Mouse (Mus musculus) induced T-regulatory cell, adult 2 months (primary cell): ENCODE results near the gene Caln1.
"Not testable (repeated sequence)": the region's sequence is repeated elsewhere in the genome, so short reads cannot be mapped to it uniquely, and the experiment has no call there.

Experiments used
- DNase-seq: peaks from one replicate; pipeline ENCODE4 v3.0.0-alpha.2; 2012; ENCODE audit warnings: low read depth

Caln1 gene

DNA sequence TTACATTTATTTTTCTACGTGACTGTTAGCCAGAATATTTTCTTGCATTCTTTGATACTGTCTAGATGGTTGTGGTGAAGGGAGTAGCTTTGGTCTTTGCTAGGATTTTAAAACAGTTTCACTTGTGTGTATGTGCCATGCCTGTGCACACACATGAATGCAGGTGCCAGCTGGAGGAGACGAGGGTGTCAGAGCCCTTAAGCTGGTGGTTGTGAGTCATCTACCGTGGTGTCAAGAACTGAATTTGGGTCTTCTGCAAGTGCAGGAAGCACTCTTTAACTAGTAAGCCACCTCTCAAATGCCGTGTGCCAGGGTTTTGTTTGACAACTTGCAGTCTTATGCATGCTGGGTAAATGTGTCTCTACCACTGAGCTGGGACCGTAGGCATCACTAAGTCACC lies 178.2 kb downstream of the Caln1 start:
- no peak for DNase-seq

DNA sequence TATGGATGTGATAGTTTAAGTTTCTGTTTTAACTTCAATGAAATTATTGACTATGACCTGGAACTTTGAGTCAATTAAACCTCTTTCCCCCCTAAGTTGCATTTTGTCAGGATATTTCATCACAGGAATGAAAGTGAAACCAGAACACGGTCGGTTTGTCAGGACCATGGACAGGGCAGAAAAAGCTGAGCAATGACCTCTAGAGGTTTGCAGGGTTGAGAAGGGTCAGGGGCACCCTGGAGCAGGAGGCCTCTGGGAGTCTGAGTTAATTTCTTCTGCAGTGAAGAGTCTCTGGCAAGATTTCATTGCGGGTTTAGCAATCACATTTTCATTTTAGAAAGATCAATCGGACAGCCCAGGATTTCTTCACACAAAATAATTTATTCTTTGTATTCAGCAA lies 184.7 kb downstream of the Caln1 start:
- no peak for DNase-seq

DNA sequence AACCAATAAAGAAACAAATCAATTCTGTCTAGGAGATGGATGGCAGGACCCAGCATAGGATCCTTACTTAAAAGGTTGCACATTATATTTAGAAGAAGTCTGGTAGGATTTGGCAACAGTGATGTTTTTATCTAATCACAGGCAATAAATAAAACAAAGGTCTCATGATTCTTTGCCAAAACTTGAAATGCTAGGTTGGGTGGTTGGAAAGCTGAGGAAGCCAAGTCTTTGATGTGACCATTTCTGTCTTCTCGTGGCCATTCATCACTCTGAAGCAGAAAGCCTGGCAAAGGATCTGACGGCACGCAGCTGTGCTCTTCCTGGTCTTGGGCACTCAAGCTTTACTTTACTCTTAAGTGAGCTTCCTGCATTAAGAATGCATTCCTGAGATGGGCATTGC lies 193.9 kb downstream of the Caln1 start:
- no peak for DNase-seq

DNA sequence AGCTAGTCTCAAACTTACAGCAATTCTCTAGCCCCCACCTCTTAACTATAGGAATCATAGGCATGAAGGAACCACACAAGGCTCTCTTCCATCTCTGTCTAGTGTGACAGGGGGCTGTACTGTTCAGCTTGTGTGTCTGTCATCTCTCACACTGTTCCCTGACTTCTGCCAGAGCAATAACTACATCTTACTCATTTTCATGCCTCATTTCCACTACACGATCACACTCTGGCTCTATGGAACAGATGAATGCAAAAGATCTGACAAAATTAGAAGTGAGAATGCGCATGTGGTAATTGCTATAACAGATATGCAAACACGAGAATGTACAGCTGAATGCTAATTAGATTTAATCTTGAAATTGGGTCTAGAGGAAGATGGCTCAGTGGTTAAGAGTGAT lies 196.7 kb downstream of the Caln1 start:
- no peak for DNase-seq

DNA sequence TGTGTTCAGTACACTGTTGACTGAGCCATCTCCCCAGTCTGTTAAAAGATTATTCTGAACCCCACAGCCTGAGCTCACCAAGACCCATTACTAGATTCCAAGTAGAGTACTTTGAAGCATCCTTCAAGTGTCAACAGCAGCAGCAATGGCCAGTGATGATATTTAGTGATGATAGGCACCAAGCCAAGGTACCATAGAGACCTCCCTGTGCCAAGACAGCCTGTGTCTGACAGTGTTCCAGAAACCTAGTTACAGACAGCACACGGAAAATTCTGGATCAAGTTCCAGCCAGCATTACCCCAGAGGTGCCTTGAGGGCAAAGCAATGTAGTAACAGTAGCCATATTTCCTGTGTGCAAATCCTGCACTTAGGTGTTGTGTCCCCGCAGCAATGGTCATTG lies 208.3 kb downstream of the Caln1 start:
- no peak for DNase-seq

DNA sequence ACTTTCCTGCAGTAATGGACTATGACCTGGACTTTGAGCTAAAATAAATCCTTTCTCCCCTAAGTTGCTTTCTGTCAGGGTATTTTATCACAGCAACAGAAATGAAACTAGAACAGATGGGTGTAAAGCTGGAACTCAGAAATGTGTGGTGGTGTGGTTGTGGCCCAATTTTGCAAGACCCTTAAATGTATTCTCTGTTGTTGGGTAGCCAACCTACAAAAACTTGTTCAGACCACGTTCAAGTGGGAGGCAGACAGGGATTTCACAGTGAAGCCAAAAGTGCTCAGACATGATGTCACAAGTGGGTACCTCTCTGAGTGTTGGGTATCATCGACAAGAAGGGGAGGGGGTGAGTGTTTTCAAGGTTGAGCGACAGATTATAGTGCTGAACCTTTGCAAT lies 214.8 kb downstream of the Caln1 start:
- DNase-seq, result no peak

DNA sequence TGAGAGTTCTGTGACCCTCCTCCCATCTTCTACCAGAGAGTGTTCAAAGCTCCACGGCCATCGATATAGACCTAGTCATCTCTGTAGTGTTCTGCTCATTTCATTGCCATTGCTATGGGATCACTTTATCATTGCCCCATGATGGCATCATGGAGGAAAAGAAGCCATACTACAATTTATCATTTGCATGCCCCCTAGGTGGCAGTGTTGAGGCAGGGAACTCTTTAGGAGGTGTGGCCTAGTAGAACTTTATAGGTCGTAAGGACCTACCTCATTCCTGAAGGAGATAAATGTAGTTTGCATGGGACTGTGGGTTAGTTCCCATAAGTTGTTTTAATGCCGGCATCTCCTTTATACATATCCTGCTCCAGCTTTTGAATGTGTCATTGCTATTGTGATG lies 217.0 kb downstream of the Caln1 start:
- no peak for DNase-seq

DNA sequence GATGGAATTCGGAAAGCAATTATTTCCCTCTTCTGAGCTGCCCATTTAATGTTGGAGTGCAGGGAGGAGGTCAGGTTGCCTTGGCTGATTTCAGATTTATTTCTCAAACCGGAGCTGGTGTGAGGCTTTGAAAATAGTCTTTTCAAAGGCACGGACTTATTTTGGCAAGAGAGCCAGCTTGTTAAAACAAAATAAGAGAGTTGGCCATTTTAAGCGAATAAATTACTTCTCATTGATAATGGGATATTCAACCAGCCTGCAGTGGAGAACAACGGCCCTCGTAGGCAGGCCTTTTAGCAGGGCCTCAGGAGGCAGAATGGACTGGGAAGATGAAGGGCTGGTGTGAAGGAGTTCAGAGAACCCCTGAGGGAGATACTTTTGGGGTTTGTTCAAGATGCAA lies 227.3 kb downstream of the Caln1 start:
- no peak for DNase-seq

DNA sequence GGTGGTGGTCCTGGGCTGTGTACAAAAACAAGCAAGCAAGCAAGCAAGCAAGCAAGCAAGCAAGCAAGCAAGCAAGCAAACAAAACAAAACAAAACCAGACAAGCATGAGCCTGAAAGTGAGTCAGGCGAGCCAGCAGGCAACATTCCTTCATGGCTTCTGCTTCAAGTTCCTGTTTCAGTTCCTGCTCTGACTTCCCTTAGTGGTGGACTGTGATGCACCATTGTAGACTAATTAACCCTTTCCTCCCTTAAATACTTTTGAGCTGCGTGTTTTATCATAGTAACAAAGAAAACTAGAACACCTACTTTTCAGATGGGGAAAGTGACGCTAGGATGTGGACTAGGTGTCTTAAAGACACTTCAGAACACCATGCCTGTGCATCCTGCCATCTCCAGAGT lies 244.4 kb downstream of the Caln1 start:
- no peak for DNase-seq

DNA sequence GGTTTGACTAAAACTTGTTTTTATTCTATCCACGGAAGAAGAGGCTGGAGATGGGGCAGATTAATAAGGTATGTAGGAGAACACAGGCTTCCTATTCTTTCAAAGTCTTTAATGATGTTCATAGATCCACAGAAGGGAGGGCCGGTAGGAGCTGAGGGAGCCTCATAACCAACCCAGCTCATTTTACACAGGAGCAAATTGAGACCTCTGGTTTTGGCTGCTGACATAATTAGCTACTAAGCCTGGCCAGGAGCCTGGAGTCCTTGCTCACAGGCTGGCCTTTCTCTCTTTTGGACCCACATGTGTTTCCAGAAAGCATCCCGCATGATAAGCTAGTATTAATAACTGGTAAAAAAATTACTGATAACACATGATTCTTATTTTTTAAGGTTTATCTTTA lies 245.0 kb downstream of the Caln1 start:
- DNase-seq, result no peak

DNA sequence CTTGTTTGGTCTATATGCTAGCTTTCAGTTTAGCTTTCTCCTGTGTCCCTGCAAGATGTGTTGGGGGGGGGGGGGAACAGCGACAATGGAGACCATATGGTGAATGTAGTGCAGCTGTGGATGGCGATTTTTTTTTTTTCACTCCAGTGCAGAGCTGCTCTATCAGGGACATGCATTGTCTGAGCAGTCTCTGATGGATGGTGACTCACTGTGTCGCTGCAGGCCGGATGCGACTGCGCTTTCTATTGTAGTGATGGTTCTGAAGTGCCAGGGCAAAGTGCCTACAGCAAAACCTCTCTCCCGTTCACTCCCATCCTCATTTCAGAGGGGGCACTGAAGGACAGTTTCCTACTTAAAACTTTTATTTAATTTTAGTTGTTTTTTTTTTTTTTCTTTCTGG lies 250.8 kb downstream of the Caln1 start:
- DNase-seq, result no peak

DNA sequence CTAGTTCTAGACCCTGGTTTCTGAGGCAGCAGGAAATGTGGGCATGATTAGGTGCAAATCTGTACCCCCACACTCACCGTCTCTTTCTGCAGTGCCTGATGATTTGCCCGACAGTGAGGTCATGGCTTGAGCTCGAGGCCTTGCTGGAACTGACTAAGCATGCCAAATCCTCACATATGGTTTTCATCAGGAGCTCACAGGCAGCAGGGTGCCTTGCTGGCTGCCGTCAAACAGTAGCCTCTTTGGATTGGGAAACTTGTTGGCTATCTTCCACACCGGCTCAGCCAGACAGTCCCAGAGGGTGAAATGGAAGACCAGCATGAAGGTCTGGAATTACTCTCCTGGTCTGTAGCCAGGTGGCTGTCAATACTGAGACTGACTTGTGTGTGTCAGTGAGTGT lies 254.0 kb downstream of the Caln1 start:
- DNase-seq, result no peak

DNA sequence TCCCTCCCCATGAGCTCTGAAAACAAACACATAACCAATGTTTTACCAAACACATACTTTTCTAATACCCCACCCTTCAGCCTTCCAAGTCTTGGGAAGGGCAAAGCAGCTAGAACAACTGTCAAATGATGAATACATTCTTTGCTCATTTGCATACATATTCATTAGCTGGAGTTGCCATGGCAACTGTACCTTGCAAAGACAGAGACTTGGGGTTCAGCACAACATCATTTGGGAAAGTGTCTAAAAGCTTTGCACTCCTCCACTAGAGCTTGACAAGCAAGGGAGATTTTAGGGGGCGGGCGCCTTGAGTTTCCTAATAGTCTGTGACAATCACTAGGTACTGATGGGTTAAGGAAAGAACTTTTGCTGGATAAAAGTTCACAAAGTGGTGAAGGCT lies 258.5 kb downstream of the Caln1 start:
- DNase-seq, result no peak

DNA sequence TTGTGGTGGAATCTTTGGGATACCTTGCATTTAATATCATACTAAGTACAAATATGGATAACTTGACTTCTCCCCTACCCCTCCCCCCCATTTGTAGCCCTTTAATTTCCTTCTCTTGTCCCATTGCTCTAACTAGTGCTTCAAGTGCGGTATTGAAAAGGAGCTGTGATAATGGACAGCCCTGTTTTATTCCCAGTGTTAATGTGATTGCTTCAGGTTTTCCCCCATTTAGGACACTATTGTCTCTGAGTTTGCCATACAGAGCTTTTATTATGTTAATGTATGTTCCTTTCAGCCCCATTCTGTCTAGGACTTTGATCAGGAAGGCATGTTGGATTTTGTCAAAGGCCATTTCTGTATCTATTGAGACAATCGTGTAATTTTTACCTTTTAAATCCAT lies 266.1 kb downstream of the Caln1 start:
- DNase-seq, result no peak

DNA sequence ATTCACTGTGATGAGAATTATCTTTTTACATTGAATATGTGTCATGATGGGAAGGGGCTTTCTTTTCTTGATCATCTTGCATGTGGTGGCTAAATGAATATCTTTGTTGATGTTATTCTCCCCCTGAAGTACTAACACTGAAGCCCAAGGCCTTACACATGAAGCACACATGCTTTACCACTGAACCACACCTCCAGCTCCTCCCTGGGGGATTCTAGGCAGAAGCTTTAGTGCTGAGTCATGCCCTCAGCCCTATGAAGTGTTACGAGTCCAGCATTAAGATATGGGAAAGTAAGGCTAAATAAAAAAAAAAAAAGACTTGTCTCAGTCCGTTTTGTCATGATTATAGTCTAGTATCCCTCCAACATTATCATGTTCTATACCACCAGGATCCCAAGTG lies 272.6 kb downstream of the Caln1 start:
- no peak for DNase-seq

DNA sequence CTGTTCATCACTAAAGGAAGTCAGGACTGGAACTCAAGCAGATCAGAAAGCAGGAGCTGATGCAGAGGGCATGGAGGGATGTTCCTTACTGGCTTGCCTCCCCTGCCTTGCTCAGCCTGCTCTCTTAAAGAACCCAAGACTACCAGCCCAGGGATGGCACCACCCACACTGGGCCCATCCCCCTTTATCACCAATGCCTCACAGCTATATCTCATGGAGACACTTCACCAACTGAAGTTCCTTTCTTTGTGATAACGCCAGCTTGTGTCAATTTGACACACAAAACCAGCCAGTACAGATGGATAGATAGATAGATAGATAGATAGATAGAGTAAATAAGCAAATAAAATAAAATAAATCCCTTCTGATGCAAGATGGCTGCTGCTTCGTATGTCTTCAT lies 276.9 kb downstream of the Caln1 start:
- DNase-seq, result not testable (repeated sequence)

DNA sequence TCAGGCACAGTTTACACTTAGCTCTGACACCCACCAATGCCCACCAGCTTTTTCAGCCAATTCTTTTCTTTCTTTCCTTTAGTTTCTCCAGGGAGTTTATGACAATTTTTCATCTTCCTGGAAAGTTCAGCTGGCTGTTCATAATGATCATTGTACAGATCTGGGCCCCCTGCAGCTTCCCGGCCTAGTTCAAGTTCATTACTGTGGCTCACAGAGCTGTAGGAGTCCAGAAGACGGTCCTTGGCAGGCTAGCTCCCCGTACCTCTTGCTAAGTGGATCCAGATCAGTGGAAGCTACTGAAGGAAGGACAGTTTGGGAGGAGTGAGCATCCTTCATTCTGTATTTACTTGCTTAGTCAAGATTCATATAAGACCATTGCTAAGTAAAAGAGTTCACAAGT lies 288.9 kb downstream of the Caln1 start:
- DNase-seq, result no peak

DNA sequence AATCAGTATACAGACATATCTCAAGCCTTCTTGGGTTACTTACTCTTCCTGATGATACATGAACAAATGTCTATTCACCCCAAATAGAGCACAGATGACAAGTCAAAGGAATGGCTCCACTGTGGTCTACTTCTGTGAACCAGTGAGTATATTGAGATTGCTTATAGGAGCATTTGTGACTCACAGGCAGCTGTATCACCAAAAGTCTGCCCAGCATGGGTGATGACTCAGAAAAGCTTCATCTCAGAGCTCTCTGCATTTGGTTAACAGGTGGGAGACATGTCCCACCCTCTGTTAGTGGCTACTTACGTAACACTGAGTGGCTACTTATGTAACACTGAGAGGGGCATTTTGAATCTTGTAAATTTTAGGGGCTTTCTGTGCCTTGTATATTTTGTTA lies 296.8 kb downstream of the Caln1 start:
- DNase-seq, result no peak

DNA sequence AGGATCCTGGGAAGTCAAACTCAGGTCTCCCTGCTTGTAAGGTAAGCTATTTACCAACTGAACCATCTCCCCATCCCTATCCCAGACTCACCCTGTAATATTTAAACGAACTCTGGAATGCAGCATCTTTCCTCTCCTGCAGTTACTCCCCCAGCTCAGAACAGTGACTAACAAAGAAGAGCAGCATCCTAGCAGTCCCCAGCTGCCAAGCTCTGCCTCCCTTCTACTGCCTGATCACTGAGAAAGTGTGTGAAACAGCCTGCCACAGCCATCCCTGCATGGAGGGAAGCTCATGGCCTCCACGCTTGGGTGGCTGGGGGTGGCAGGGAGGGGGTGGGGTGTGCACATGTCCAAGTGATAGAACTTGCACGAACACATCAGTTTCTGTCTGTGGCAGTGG lies 303.3 kb downstream of the Caln1 start:
- no peak for DNase-seq

DNA sequence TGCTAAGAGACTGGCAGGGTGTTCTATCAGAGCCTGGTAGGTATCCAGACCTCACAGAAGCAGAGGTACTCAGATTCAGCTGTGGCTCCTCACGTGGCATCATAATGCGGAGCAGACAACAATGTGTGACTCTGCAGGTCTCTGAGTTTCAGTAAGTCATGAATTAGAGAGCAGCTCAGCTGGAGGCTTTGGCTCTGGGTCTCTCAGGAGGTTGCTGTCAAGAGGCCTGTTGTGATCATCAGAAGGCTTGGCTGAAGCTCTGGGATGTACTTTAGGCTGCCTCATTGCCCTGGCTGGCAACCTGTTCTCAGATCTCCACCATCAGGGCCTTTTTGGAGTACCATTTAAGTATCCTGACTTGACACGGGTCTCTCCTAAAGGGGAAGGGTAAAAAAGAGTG lies 303.8 kb downstream of the Caln1 start:
- no peak for DNase-seq

DNA sequence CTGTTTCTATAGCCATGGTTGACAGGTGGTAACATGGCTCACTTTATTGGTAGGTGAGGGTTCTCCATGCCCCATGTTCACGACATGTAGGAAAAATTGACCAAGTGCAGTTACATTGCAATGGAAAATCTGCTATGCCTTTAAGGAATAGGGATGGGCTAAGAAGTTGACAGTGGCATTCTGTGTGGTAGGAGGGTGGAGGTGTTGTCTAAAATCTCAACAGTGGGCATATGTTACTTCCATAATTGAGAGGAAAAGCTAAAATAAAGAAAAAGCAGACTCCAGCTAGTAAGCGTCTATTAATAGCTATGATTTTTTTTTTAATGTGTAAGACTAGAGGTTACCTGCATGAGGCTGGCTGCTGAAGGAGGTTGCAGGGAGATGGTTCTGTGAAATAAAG lies 308.6 kb downstream of the Caln1 start:
- DNase-seq, result no peak

DNA sequence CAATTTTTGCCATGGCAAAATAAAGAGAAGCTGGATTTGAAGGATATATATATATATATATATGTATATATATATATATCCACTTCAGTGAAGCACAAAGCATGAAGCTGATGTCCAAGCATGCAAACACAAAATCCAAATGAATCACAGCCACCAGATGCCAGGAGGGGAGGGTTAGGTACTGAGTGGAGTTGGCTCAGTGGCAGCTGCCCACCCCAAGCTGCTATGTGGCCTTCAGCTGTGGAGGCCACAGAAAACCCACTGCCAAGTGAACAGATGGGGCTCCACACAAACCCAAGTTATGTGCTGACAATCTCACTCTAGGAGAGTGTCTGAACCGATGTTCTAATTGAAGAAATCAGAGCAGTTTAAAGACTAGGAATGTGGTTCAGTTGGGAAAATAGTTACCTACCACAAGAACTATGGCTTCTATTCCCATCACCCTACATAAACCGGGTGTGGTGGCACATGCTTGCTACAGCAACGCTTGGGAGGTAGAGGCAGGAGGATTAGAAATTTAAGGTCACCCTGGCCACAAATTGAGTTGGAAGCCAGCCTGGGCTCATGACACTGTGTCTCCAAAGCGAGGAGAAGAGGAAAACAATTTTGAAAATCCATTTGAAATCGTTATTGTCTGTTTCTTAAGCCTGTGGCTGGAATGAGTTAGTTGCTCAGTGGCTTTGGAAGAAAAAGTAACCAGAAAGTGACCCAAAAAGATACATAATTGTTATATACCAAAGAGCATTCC lies 316.8 kb downstream of the Caln1 start:
- DNase-seq, result no peak

DNA sequence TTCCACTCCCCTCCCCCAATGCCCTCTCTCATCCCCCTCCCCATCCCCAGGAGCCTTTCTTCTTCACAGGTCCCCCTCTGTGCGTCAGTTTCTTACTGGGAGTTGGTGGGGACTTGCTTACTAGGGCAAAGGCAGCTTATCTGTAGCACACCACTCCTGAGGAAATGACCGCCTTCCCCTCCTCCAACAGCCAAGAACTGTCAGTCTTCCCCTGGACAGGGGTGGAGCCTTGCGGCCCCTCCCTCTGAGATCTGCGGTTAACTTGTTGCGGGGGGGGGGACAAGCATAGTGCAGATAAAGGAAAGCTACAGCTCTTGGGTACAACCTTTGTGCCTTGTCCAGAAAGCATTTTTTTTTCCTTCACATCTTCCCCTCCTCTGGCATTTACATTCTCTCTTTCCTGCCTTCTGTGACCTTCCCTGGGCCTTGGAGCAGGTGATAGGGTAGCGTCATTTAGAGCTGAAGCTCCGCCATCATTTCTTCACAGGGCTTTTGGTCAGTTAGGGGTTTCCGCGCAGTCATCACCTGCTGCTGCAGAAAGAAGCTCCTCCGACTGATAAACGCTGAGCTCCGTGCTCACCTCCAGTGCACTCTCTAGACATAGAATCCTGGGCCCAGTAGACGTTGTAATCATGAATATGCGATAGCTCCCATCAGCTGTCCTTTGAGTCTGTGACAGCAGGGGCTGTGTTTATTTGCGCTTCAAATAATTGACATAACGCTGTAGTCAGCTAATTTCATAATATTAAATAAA lies 319.3 kb downstream of the Caln1 start:
- DNase-seq, result no peak

DNA sequence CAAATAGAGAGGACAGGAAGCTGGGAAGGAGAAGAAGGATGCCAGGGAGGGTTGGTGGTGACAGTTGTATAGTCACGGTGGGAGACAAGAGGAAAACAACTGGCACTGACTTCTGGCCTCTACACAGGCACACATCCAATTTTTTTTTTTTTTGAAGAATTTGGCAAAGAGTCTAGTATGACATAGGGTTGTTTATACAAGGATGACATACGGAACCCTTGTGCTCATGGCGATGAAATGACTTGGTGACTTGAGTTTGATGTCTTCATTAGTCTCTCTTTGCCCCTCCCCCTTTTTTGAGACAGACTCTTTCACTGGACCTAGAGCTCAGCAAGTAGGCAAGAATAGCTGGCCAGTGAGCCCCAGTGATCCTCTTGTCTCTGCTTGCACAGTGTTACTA lies 322.1 kb downstream of the Caln1 start:
- DNase-seq, result no peak
